Mouse (Mus musculus): Measurements from ENCODE around the gene Gm3880. TPM values are rescaled to one million over a fixed set of nuclear protein-coding genes. Genes with fewer than 3 reads are reported as not detected.
"Not testable (repeated sequence)": the region's sequence is repeated elsewhere in the genome, so short reads cannot be mapped to it uniquely, and the experiment has no call there.

The Gm3880 gene
- not detected in 2 replicates for polyA plus RNA-seq (2016; fragmentation: Nextera tagmentation; extraction: Ambion mirVana)

DNA sequence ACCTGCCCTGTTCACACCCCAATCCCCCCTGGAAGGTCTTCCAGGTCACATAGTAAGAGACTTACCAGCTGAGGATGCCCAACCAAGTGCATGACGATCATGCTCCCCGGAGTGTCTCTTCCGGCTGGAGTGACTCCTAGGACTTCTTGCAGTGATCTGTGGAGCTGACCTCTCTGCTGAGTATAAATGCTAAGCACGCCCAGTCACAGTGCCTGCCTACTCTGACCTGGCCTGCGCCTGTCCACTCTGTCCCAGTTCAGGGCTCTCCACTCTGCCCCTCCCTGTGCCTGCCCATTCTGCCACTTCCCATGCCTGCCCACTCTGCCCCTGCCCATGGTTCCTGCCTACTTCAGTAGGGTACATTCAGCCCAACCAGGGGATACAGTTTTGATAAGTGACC is at the start of gene Gm3880:
Gene Gm3880 (minus strand): TSS at position 101 of the 400 bp plus-strand sequence.
- H3K4me3 ChIP-seq; H3K4me2 ChIP-seq; H3K27me3 ChIP-seq (replicated peaks); H3K4me1 ChIP-seq (replicated peaks); H3K27ac ChIP-seq (ENCODE audit: poor library complexity, severe bottlenecking); H3K9me3 ChIP-seq (replicated peaks); H3K9ac ChIP-seq; H3K36me3 ChIP-seq; ATAC-seq (ENCODE audit: insufficient number of reproducible peaks, low FRiP score): not testable (repeated sequence)
- 86% methylated on average over 5 of the region's 5 CpGs for WGBS

GRCm38 (mm10) chrX:102724226-102724625 is 37.5 kb upstream of the Gm3880 start:
- not testable (repeated sequence) for H3K4me3 ChIP-seq; H3K4me1 ChIP-seq (replicated peaks); H3K27me3 ChIP-seq (replicated peaks); H3K36me3 ChIP-seq; H3K4me2 ChIP-seq; H3K27ac ChIP-seq (ENCODE audit: poor library complexity, severe bottlenecking); H3K9me3 ChIP-seq (replicated peaks); H3K9ac ChIP-seq; ATAC-seq (ENCODE audit: insufficient number of reproducible peaks, low FRiP score)
- 81% methylated on average over 6 of the region's 6 CpGs for WGBS

- not testable (repeated sequence) for H3K4me1 ChIP-seq (replicated peaks); H3K36me3 ChIP-seq; ATAC-seq (ENCODE audit: insufficient number of reproducible peaks, low FRiP score); H3K27me3 ChIP-seq (replicated peaks); H3K9ac ChIP-seq; H3K4me3 ChIP-seq; H3K4me2 ChIP-seq; H3K9me3 ChIP-seq (replicated peaks); H3K27ac ChIP-seq (ENCODE audit: poor library complexity, severe bottlenecking)
- WGBS, result 80% methylated on average over 9 of the region's 10 CpGs
Measured at GRCm38 (mm10) chrX:102707535-102707934, 20.8 kb upstream of the Gm3880 start, which contains the start of the genes Gm9112 and Dmrtc1b. Gene Gm9112 (minus strand): TSS chrX:102707635. Gene Dmrtc1b (plus strand): TSS chrX:102707865.

- 70% methylated on average over 3 of the region's 3 CpGs for WGBS
- ATAC-seq (ENCODE audit: insufficient number of reproducible peaks, low FRiP score); H3K4me3 ChIP-seq; H3K9me3 ChIP-seq (replicated peaks); H3K4me2 ChIP-seq; H3K36me3 ChIP-seq; H3K27ac ChIP-seq (ENCODE audit: poor library complexity, severe bottlenecking); H3K9ac ChIP-seq; H3K27me3 ChIP-seq (replicated peaks); H3K4me1 ChIP-seq (replicated peaks): not testable (repeated sequence)
Measured at GRCm38 (mm10) chrX:102700636-102701035, 13.9 kb upstream of the Gm3880 start.

- H3K36me3 ChIP-seq; H3K4me1 ChIP-seq (replicated peaks); H3K4me2 ChIP-seq; H3K9me3 ChIP-seq (replicated peaks); ATAC-seq (ENCODE audit: insufficient number of reproducible peaks, low FRiP score); H3K4me3 ChIP-seq; H3K9ac ChIP-seq; H3K27ac ChIP-seq (ENCODE audit: poor library complexity, severe bottlenecking); H3K27me3 ChIP-seq (replicated peaks): not testable (repeated sequence)
- WGBS, result 7% methylated on average over 3 of the region's 4 CpGs
Measured at GRCm38 (mm10) chrX:102689252-102689651, 2.5 kb upstream of the Gm3880 start.

- not testable (repeated sequence) for H3K36me3 ChIP-seq; H3K4me1 ChIP-seq (replicated peaks); H3K4me3 ChIP-seq; ATAC-seq (ENCODE audit: insufficient number of reproducible peaks, low FRiP score); H3K9ac ChIP-seq; H3K27me3 ChIP-seq (replicated peaks); H3K9me3 ChIP-seq (replicated peaks); H3K4me2 ChIP-seq; H3K27ac ChIP-seq (ENCODE audit: poor library complexity, severe bottlenecking)
- WGBS, result 44% methylated on average over 3 of the region's 3 CpGs
Measured at GRCm38 (mm10) chrX:102684706-102685105, 2.1 kb downstream of the Gm3880 start.

DNA sequence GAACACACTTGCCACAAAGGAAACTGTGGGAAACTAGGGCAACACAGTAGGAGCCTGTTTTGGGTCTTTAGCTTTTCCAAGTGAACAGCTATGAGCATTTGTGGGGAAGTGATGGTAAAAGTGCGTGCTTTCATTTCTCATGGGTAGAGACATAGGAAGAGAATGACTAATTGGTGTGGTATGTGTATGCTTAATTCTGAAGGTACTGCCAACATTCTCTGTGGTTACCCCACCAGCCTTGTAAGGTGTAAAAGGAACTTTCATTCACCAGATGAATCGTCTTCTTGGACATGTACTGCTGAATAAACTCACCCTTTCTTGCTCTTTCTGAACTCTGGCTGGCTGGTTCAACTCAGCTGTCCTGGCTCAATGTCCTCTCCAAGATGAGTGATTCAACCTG is 20.1 kb downstream of the Gm3880 start:
- Histone ChIP-seq H3K4me1 (replicated peaks) (no peaks in the 10 kb centered on the region), H3K36me3 (no peaks in the 10 kb centered on the region), H3K9ac (no peak overlapping the region), H3K4me3 (no peak overlapping the region), H3K27me3 (replicated peaks) (no peaks in the 10 kb centered on the region), H3K9me3 (replicated peaks) (no peaks in the 10 kb centered on the region), H3K4me2 (no peak overlapping the region), H3K27ac (ENCODE audit: poor library complexity, severe bottlenecking) (no peak overlapping the region)
- WGBS, result 69% methylated on average over 2 of the region's 2 CpGs
- no peak for ATAC-seq (ENCODE audit: insufficient number of reproducible peaks, low FRiP score)

GRCm38 (mm10) chrX:102660712-102661111 is 26.1 kb downstream of the Gm3880 start:
- no peak for ATAC-seq (ENCODE audit: insufficient number of reproducible peaks, low FRiP score)
- no peaks in the 10 kb centered on the region for H3K9me3 ChIP-seq (replicated peaks)
- no peak overlapping the region for H3K4me2 ChIP-seq
- no peak overlapping the region for H3K27ac ChIP-seq (ENCODE audit: poor library complexity, severe bottlenecking)
- no peaks in the 10 kb centered on the region for H3K27me3 ChIP-seq (replicated peaks)
- H3K9ac ChIP-seq, result no peak overlapping the region
- 15% methylated on average over 3 of the region's 3 CpGs for WGBS
- H3K36me3 ChIP-seq, result no peaks in the 10 kb centered on the region
- no peaks in the 10 kb centered on the region for H3K4me1 ChIP-seq (replicated peaks)
- H3K4me3 ChIP-seq, result no peak overlapping the region

- 90% methylated on average over 1 of the region's 1 CpGs for WGBS
- Histone ChIP-seq H3K36me3 (no peaks in the 10 kb centered on the region), H3K4me1 (replicated peaks) (0 out of 2 replicates have a peak, but pooled peaks cover 4% of the 10 kb centered on the region), H3K9ac (no peak overlapping the region), H3K27ac (ENCODE audit: poor library complexity, severe bottlenecking) (no peak overlapping the region), H3K9me3 (replicated peaks) (no peaks in the 10 kb centered on the region; the same call in 1 of the 2 replicates), H3K4me2 (no peak overlapping the region), H3K4me3 (no peak overlapping the region), H3K27me3 (replicated peaks) (peaks cover 9% of the 10 kb centered on the region)
- no peak for ATAC-seq (ENCODE audit: insufficient number of reproducible peaks, low FRiP score)
Measured at GRCm38 (mm10) chrX:102645691-102646090, 41.1 kb downstream of the Gm3880 start.

- Histone ChIP-seq H3K27ac (ENCODE audit: poor library complexity, severe bottlenecking) (no peak overlapping the region), H3K9ac (no peak overlapping the region), H3K36me3 (no peaks in the 10 kb centered on the region), H3K4me1 (replicated peaks) (0 out of 2 replicates have a peak, but pooled peaks cover 4% of the 10 kb centered on the region), H3K9me3 (replicated peaks) (no peaks in the 10 kb centered on the region; the same call in 1 of the 2 replicates), H3K27me3 (replicated peaks) (peaks cover 9% of the 10 kb centered on the region), H3K4me2 (peak overlapping the region; percentile 68), H3K4me3 (peak overlapping the region; percentile 65; the same call in 1 of the 2 replicates)
- ATAC-seq (ENCODE audit: insufficient number of reproducible peaks, low FRiP score), result no peak
- WGBS, result 41% methylated on average over 6 of the region's 6 CpGs
Measured at GRCm38 (mm10) chrX:102645146-102645545, 41.6 kb downstream of the Gm3880 start.

DNA sequence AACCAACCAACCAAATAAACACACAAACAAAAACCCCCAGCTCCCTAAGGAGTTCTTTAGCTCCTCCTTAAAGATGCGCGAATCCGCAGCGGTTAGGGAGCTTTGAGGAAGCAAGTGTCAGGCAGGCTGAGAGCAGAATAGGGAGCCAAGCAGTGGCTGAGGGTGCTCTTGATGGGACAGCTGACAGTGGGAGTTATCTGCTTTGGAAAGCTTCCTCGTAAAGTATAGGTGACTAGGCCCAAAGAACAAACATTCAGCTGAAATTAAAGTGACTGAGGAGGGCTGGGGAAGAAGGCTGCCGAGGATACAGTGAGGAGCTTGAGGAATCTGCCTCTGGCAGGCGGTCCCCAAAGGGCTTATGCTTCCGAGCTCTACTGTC is 42.2 kb downstream of the Gm3880 start:
- Histone ChIP-seq H3K4me2 (peak overlapping the region; percentile 68), H3K9ac (peak overlapping the region; percentile 74), H3K27ac (ENCODE audit: poor library complexity, severe bottlenecking) (no peak overlapping the region; the same call in 1 of the 2 replicates), H3K9me3 (replicated peaks) (no peaks in the 10 kb centered on the region; the same call in 1 of the 2 replicates), H3K4me1 (replicated peaks) (0 out of 2 replicates have a peak, but pooled peaks cover 4% of the 10 kb centered on the region), H3K27me3 (replicated peaks) (peaks cover 9% of the 10 kb centered on the region), H3K4me3 (peak overlapping the region; percentile 65), H3K36me3 (no peaks in the 10 kb centered on the region)
- ATAC-seq (ENCODE audit: insufficient number of reproducible peaks, low FRiP score), result peak; percentile 57; the same call in 1 of the 2 replicates
- WGBS, result 15% methylated on average over 8 of the region's 8 CpGs
